Mouse (Mus musculus) heart, embryonic 15.5 days (tissue): ENCODE data around the gene Itih1. TPM values are rescaled to one million over a fixed set of nuclear protein-coding genes. Genes with fewer than 3 reads are reported as not detected.

Source experiments
- ATAC-seq: fragments of 200-750 bp; cut with Nextera tagmentation; replicated peaks from 2 replicates; pipeline ENCODE4 v1.8.0; 2017; ENCODE audit warnings: low read depth, moderate TSS enrichment; ENCODE audit not compliant: insufficient number of reproducible peaks, insufficient read depth, low FRiP score
- H3K27ac ChIP-seq: fragments of 300-500 bp; sonication (generic); 2 replicates; pipeline ENCODE4 v1.5.1; 2015; ENCODE audit warnings: mild to moderate bottlenecking, inconsistent platforms
- H3K27me3 ChIP-seq: fragments of 300-500 bp; sonication (generic); 2 replicates; pipeline ENCODE4 v1.6.1; 2015; ENCODE audit warnings: inconsistent platforms
- H3K36me3 ChIP-seq: fragments of 300-500 bp; sonication (generic); 2 replicates; pipeline ENCODE4 v1.6.1; 2015; ENCODE audit warnings: mild to moderate bottlenecking, inconsistent platforms
- H3K4me1 ChIP-seq: fragments of 300-500 bp; sonication (generic); replicated peaks from 2 replicates; pipeline ENCODE4 v1.6.1; 2015; ENCODE audit warnings: inconsistent platforms
- H3K4me2 ChIP-seq: fragments of 300-500 bp; sonication (generic); 2 replicates; pipeline ENCODE4 v1.6.1; 2015; ENCODE audit warnings: inconsistent platforms, mild to moderate bottlenecking, moderate library complexity
- H3K4me3 ChIP-seq: fragments of 300-500 bp; sonication (generic); 2 replicates; pipeline ENCODE4 v1.5.1; 2015; ENCODE audit warnings: mild to moderate bottlenecking, inconsistent platforms
- H3K9ac ChIP-seq: fragments of 300-500 bp; sonication (generic); 2 replicates; pipeline ENCODE4 v1.6.1; 2015; ENCODE audit warnings: mild to moderate bottlenecking, inconsistent platforms
- H3K9me3 ChIP-seq: fragments of 300-500 bp; sonication (generic); replicated peaks from 2 replicates; pipeline ENCODE4 v1.6.1; 2016; ENCODE audit warnings: inconsistent platforms
- WGBS: fragments of 180-500 bp; shearing (Covaris S2); methylation state at CpG from one replicate; pipeline ENCODE4 v1.1.7; 2015; ENCODE audit warnings: mixed read lengths; 5-methylcytosine and 5-hydroxymethylcytosine counted together
- polyA plus RNA-seq: library from polyadenylated mRNA; unstranded; fragments of >200 nt; fragmentation: Nextera tagmentation; extraction: Ambion mirVana; gene quantifications from 2 replicates; pipeline ENCODE4 v1.2.1, GENCODE M21; 2015

Gene Itih1
- polyA plus RNA-seq, 1 experiment from 2014 or later = 0.05 TPM

DNA sequence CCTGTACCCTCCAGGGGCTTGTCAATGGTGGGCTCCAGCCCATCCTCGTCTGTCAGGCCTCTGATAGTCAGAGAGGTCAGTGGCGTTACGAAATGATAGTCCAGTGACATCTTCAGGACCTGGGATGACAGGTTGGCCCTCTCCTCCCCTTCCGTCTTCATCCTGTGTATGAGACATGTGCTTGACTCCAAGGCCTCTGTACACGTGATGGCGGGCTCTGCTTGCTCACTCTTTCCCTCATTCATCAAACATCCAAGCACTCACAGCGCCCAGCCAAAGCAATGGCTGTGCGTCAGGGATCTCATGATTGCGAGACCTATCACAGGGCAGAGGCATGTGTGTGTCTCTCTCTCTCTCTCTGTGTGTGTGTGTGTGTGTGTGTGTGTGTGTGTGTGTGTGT is 9.7 kb downstream of the Itih1 start:
- WGBS = 84% methylated on average over 9 of the region's 9 CpGs
- ATAC-seq = no peak
- no peak overlapping the region for H3K4me3 ChIP-seq
- no peaks in the 10 kb centered on the region for H3K4me1 ChIP-seq
- no peak overlapping the region for H3K4me2 ChIP-seq
- H3K36me3 ChIP-seq = no peaks in the 10 kb centered on the region
- no peak overlapping the region for H3K9ac ChIP-seq
- H3K9me3 ChIP-seq = no peaks in the 10 kb centered on the region
- H3K27me3 ChIP-seq = no peaks in the 10 kb centered on the region
- no peak overlapping the region for H3K27ac ChIP-seq

GRCm38 (mm10) chr14:30930386-30930785 is 12.7 kb downstream of the Itih1 start:
- Histone ChIP-seq H3K4me1 (no peaks in the 10 kb centered on the region), H3K9me3 (no peaks in the 10 kb centered on the region), H3K4me2 (no peak overlapping the region), H3K27ac (no peak overlapping the region), H3K27me3 (no peaks in the 10 kb centered on the region), H3K36me3 (no peaks in the 10 kb centered on the region), H3K9ac (no peak overlapping the region), H3K4me3 (no peak overlapping the region)
- 84% methylated on average over 4 of the region's 4 CpGs for WGBS
- ATAC-seq = no peak

- Histone ChIP-seq H3K4me3 (no peak overlapping the region), H3K9ac (no peak overlapping the region), H3K4me2 (no peak overlapping the region), H3K36me3 (no peaks in the 10 kb centered on the region), H3K9me3 (no peaks in the 10 kb centered on the region), H3K27ac (no peak overlapping the region), H3K27me3 (no peaks in the 10 kb centered on the region), H3K4me1 (no peaks in the 10 kb centered on the region)
- 87% methylated on average over 3 of the region's 3 CpGs for WGBS
- no peak for ATAC-seq
Observed at GRCm38 (mm10) chr14:30925492-30925891, 17.6 kb downstream of the Itih1 start.

GRCm38 (mm10) chr14:30923375-30924105 is 19.5 kb downstream of the Itih1 start, which contains the start of gene Itih3:
Itih3 (minus strand) TSS chr14:30923760.
- ATAC-seq = peak; percentile 24; the same call in 1 of the 2 replicates
- H3K4me1 ChIP-seq = no peaks in the 10 kb centered on the region

DNA sequence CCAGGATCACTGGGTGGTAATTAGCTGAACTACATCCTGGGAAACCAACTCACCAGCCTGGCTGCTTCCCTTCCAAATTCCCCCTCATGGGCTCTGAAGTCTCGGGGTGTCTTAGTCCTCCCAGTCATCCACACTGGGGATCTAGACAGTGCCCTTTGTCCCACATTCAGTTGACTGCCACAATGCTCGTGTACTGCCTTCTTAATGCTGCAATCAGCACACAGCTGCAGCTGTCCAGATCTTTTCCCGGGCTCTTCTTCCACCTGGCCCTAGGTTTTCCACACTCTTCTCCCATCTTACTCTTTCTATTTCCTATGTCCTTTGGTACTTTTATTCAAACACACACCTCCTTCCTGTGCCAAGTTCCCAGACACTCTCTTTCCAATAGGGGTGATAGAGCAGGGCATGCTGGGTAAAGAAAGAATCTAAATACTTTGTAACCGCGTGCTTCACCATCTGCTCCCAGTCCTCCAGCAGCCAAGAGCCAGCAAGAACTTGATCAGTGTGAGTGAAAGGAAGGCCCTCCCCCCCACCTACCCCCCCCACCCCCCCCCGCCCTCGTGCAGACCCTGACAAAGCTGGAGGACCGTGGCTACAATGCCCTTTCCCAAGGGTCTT is 20.9 kb downstream of the Itih1 start:
- H3K4me3 ChIP-seq = no peak overlapping the region
- 53% methylated on average over 8 of the region's 8 CpGs for WGBS
- H3K4me2 ChIP-seq = no peak overlapping the region
- no peaks in the 10 kb centered on the region for H3K4me1 ChIP-seq
- no peak overlapping the region for H3K9ac ChIP-seq
- H3K36me3 ChIP-seq = no peaks in the 10 kb centered on the region
- H3K27ac ChIP-seq = no peak overlapping the region
- ATAC-seq = no peak
- H3K9me3 ChIP-seq = no peaks in the 10 kb centered on the region
- H3K27me3 ChIP-seq = no peaks in the 10 kb centered on the region

More at GRCm38 (mm10) chr14:30923375-30924105, 19.5 kb downstream of the Itih1 start, which contains the start of gene Itih3:
- H3K9me3 ChIP-seq = no peaks in the 10 kb centered on the region
- 38% methylated on average over 6 of the region's 6 CpGs for WGBS
- H3K4me2 ChIP-seq = no peak within 1 kb of the TSS
- no peak within 1 kb of the TSS for H3K4me3 ChIP-seq
- H3K27me3 ChIP-seq = no peaks in the 10 kb centered on the region
- no peaks in the 10 kb centered on the region for H3K36me3 ChIP-seq
- no peak within 1 kb of the TSS for H3K9ac ChIP-seq
- no peak within 1 kb of the TSS for H3K27ac ChIP-seq

DNA sequence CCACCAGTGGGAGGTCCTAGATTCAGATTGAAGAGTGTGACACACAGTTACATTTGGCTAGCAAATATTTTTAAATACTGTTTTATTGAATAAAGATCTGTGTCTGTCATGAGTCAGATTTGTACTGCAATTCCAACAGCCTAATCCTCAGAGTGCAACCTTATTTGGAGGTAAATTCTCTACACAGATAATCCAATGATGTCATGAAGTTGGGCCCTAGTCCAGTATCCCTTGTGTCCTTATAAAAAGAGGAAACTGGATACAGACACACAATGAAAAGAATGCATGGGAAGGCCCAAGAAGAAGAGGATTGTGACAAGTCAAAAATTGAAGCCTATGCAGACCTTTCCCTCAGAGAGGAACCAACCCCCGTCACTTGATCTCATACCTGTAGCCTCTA is 26.6 kb downstream of the Itih1 start:
- Histone ChIP-seq H3K4me2 (no peak overlapping the region), H3K9ac (no peak overlapping the region), H3K4me3 (no peak overlapping the region), H3K4me1 (no peaks in the 10 kb centered on the region), H3K27ac (no peak overlapping the region), H3K9me3 (no peaks in the 10 kb centered on the region), H3K36me3 (no peaks in the 10 kb centered on the region), H3K27me3 (no peaks in the 10 kb centered on the region)
- WGBS = 79% methylated on average over 1 of the region's 1 CpGs
- no peak for ATAC-seq

- ATAC-seq = no peak
- no peak overlapping the region for H3K9ac ChIP-seq
- no peaks in the 10 kb centered on the region for H3K27me3 ChIP-seq
- no peak overlapping the region for H3K27ac ChIP-seq
- no peaks in the 10 kb centered on the region for H3K4me1 ChIP-seq
- 74% methylated on average over 5 of the region's 5 CpGs for WGBS
- H3K36me3 ChIP-seq = no peaks in the 10 kb centered on the region
- no peak overlapping the region for H3K4me3 ChIP-seq
- H3K9me3 ChIP-seq = no peaks in the 10 kb centered on the region
- no peak overlapping the region for H3K4me2 ChIP-seq
Observed at GRCm38 (mm10) chr14:30913404-30913803, 29.7 kb downstream of the Itih1 start.

GRCm38 (mm10) chr14:30912641-30913040 is 30.4 kb downstream of the Itih1 start:
- WGBS = 76% methylated on average over 8 of the region's 8 CpGs
- no peaks in the 10 kb centered on the region for H3K27me3 ChIP-seq
- no peaks in the 10 kb centered on the region for H3K36me3 ChIP-seq

DNA sequence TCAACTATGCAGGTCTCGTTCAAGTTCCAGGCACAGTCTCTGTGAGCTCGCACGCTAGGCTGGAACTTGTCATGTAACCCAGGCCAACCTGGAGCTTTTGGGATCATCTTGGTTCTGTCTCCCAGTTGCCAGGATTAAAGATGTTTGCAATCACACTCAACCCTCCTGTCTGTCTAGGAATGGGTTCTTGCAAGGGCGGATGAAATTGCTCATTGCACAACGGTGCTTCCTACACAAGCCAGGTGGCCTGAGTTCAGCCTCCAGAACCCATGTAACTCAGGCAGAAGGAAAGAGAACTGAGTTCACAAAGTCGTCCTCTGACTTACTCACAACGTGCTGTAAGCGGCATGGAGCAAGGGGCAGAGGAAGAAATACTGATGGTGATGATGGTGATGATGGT is 31.9 kb downstream of the Itih1 start:
- Histone ChIP-seq H3K27ac (no peak overlapping the region), H3K4me3 (no peak overlapping the region), H3K36me3 (no peaks in the 10 kb centered on the region), H3K4me2 (no peak overlapping the region), H3K9ac (no peak overlapping the region), H3K4me1 (no peaks in the 10 kb centered on the region), H3K27me3 (no peaks in the 10 kb centered on the region), H3K9me3 (no peaks in the 10 kb centered on the region)
- 87% methylated on average over 8 of the region's 8 CpGs for WGBS
- ATAC-seq = no peak

More at GRCm38 (mm10) chr14:30912641-30913040, 30.4 kb downstream of the Itih1 start:
- no peak for ATAC-seq
- Histone ChIP-seq H3K4me3 (no peak overlapping the region), H3K4me1 (no peaks in the 10 kb centered on the region), H3K4me2 (no peak overlapping the region), H3K9ac (no peak overlapping the region), H3K9me3 (no peaks in the 10 kb centered on the region), H3K27ac (no peak overlapping the region)

- 0 out of 2 replicates have a peak, but pooled peaks have one; percentile 35 for ATAC-seq
- no peak overlapping the region for H3K4me3 ChIP-seq
- no peaks in the 10 kb centered on the region for H3K36me3 ChIP-seq
- H3K4me1 ChIP-seq = no peaks in the 10 kb centered on the region
- no peak overlapping the region for H3K9ac ChIP-seq
- no peaks in the 10 kb centered on the region for H3K27me3 ChIP-seq
- no peak overlapping the region for H3K4me2 ChIP-seq
- 74% methylated on average over 3 of the region's 3 CpGs for WGBS
- H3K9me3 ChIP-seq = no peaks in the 10 kb centered on the region
- H3K27ac ChIP-seq = no peak overlapping the region
Observed at GRCm38 (mm10) chr14:30907814-30908265, 35.2 kb downstream of the Itih1 start.

DNA sequence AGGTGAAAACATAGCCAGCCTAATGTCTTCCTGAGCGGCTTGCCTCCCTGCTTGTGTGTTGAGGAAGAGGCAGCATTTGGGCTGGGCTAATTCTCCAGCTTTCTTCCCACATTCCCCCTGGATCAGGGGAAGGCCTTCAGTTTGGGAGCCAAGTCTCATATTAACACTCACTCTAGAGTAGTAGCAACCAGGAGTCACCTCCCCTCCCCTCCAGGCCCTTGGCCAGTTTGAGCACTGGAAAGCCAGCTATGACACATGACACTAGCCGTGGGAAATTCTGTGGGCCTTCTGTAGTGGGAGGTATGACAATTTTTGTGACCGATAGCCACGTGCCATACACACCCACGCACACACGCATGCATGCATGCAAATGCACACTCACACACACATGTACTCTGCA is 37.1 kb downstream of the Itih1 start:
- no peak for ATAC-seq
- no peak overlapping the region for H3K4me2 ChIP-seq
- no peaks in the 10 kb centered on the region for H3K4me1 ChIP-seq
- H3K4me3 ChIP-seq = no peak overlapping the region
- H3K9ac ChIP-seq = no peak overlapping the region
- 77% methylated on average over 6 of the region's 6 CpGs for WGBS
- no peaks in the 10 kb centered on the region for H3K9me3 ChIP-seq
- H3K27ac ChIP-seq = no peak overlapping the region
- H3K36me3 ChIP-seq = no peaks in the 10 kb centered on the region
- no peaks in the 10 kb centered on the region for H3K27me3 ChIP-seq

GRCm38 (mm10) chr14:30904307-30904706 is 38.8 kb downstream of the Itih1 start:
- H3K4me2 ChIP-seq = no peak overlapping the region
- H3K27ac ChIP-seq = no peak overlapping the region
- H3K4me1 ChIP-seq = no peaks in the 10 kb centered on the region
- no peaks in the 10 kb centered on the region for H3K36me3 ChIP-seq
- H3K9ac ChIP-seq = no peak overlapping the region
- no peak for ATAC-seq
- no peaks in the 10 kb centered on the region for H3K27me3 ChIP-seq
- H3K9me3 ChIP-seq = no peaks in the 10 kb centered on the region
- H3K4me3 ChIP-seq = no peak overlapping the region
- 75% methylated on average over 8 of the region's 8 CpGs for WGBS
